Mouse (Mus musculus) lung, adult 2 months (tissue): ENCODE measurements at regions not wholly inside any gene's neighbourhood (a gene's known extent, or its start where the extent isn't known, plus 50 kb on each side); places are given as distances from the start of the nearest gene placed in this dataset.

ENCODE experiments used
- CTCF ChIP-seq: fragments of 200-500 bp; IDR thresholded peaks from 2 replicates; pipeline ENCODE4 v1.5.1; 2011; ENCODE audit warnings: mild to moderate bottlenecking, low read length, control low read depth; ENCODE audit not compliant: insufficient read depth
- POLR2A ChIP-seq: fragments of 200-500 bp; IDR thresholded peaks from 2 replicates; pipeline ENCODE4 v1.6.1; 2011; ENCODE audit warnings: low read depth, mild to moderate bottlenecking, control low read depth, low read length, borderline replicate concordance; ENCODE audit errors: extremely low read depth

DNA sequence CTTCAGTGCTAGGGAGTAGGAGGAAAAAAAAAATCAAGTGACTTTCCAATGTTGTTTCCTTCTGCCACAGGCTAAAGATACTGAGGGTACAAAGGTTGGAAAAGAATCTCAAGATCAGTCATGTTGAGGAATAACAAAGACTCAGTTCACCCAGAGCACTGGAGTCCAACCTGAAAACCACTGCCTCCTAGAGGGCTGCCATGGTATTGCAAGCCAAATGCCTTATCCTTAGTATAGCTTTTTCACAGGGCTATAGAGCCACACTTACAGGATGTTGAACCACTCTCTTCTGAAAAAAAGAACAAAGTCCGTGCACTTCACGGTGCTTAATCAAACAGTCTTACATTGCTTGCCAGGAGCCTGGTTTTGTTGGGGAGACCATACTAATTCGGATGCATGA is 139.9 kb upstream of the Srrm4 start:
- TF ChIP-seq POLR2A: no peak
- TF ChIP-seq CTCF: no peak
